Mouse (Mus musculus) embryonic fibroblast, embryonic 13.5 days (primary cell): ENCODE measurements around the gene Nat8f2.
"Not testable (repeated sequence)": the region's sequence is repeated elsewhere in the genome, so short reads cannot be mapped to it uniquely, and the experiment has no call there.

ENCODE experiments used
- CTCF ChIP-seq: IDR thresholded peaks from 2 replicates; pipeline ENCODE4 v1.5.1; 2011; ENCODE audit warnings: mild to moderate bottlenecking, control low read depth, low read length, moderate library complexity, borderline replicate concordance; ENCODE audit not compliant: insufficient read depth
- POLR2A ChIP-seq: IDR thresholded peaks from 2 replicates; pipeline ENCODE4 v1.6.1; 2011; ENCODE audit warnings: low read depth, mild to moderate bottlenecking, control low read depth, low read length, moderate library complexity

DNA sequence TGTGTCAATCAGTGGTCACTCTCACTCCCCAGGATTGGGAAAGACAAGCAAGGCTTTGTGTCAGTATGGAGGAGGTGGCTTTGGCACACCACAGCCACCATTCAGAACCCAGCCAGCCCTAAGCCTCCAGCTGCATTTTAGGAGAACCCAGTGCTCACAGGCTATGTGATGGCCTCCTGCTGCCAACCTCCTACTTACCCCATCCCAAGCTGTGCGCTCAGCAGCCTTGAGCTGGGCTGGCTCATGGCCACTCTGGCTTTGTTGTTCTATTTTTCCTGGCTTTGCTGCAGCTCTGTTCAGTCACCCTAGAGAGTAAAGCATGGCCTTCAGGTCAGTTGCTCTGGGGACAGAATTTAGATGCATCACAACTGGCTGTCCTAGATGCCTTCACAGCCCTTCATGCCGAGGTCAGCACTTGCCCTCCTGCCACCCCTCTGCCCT lies 38.0 kb upstream of the Nat8f2 start:
- TF ChIP-seq POLR2A, CTCF: not testable (repeated sequence)
